Mouse (Mus musculus): ENCODE measurements at regions not wholly inside any gene's neighbourhood (a gene's known extent, or its start where the extent isn't known, plus 50 kb on each side); places are given as distances from the start of the nearest gene placed in this dataset.

DNA sequence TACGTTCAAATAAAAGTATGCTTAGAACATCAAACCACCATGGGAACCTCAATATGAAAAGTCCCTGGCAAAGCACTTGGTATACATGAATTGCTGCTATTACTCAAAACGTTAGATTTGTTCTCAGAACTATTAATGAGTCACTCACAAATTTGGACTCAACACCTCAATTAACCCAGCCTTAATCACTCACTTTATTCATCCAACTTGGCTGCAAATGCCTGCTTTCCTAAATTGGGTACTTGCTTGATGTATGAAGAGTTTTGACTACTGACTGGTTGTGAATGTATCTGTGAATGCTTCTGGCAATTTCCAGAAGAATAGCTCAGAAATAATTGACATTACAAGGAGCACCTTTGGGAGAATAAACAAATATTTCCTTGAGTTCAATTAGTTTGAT lies 308.6 kb downstream of the Arl4a start:
- DNase-seq (ENCODE audit: low spot score): no peak

DNA sequence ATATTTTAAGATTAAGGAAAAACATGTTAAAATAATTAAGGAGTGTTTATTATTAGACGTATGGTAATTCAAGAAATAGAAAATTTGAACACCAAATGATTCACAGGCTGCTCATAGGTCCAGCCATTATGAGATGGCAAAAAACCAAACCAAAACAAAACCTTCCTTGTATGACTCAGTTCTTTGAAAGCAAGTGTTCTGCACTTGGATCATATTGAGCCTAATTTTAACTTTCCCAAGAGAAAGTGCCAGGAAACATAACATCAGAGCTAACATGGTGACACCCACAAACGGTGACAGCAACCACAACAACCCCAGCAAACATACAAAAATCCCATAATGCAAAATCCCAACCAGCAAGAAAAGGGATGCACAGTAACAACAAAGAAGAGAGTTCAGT lies 313.7 kb downstream of the Arl4a start:
- DNase-seq (ENCODE audit: low spot score): no peak

DNA sequence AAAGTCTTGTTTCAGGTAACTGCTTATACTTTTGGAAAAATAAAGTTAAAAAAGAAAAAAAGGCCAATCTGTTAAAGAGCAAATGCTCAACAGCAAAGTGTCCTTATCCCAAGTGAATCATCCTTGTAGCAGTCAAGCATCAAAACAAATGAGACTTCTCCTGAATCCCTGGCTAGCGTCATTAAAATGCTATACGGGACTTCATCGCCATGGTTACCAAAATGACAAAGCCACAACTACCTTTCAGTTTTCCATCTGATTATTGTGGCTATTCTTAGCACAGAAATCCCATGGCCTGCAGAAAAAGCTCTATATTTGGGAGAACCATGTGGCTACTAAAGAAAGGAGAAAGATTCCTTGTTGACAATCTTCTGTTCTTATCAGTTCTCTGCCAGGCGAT lies 322.7 kb downstream of the Arl4a start:
- DNase-seq (ENCODE audit: low spot score): no peak

GRCm38 (mm10) chr12:39714169-39714794 lies 323.5 kb downstream of the Arl4a start:
- DNase-seq (ENCODE audit: low spot score): no peak

GRCm38 (mm10) chr12:39711807-39712206 lies 326.0 kb downstream of the Arl4a start:
- no peak for DNase-seq (ENCODE audit: low spot score)

GRCm38 (mm10) chr12:39709850-39710249 lies 328.0 kb downstream of the Arl4a start:
- DNase-seq (ENCODE audit: low spot score): no peak

GRCm38 (mm10) chr12:39697182-39697581 lies 340.6 kb downstream of the Arl4a start:
- DNase-seq (ENCODE audit: low spot score): no peak

GRCm38 (mm10) chr12:39695322-39695721 lies 342.5 kb downstream of the Arl4a start:
- no peak for DNase-seq (ENCODE audit: low spot score)

DNA sequence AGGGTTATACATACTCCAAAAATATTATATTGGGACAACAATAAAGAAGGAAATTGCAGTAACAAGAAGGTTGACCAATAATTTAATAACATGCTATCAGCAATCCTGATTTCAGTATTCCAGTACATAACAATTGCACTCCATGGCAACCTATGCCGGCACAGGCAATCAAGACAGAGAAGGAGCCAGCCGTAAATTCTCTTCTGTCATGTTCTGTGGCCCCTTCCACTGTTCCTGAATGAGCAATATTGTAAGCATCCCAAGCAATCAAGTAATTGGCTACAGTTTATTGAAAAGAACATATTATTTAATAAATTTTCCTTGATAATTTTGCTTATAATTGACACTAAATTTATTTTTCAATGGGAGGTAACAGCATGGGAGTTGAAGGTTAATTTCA lies 345.8 kb downstream of the Arl4a start:
- DNase-seq (ENCODE audit: low spot score): no peak

DNA sequence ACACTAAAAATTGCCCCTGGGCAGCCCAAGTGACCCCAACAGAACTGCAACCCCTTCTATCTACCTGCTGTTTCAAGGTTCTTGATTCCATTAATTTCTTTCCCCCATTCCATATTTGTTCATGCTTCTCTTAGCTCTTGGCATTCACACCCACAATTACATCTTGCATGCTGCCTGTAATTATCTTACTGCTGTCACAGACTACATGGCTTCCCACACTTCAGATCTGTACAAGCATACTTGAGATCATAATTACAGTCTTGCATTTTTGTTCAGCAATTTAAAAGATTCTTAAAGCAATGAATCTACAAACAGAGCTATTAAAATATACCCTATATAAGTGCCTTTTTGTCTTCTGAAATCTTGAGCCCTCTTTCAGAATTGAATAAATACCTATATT lies 352.4 kb downstream of the Arl4a start:
- DNase-seq (ENCODE audit: low spot score): no peak

GRCm38 (mm10) chr12:39682121-39682520 lies 355.7 kb downstream of the Arl4a start:
- DNase-seq (ENCODE audit: low spot score): no peak

GRCm38 (mm10) chr12:39675608-39676007 lies 362.2 kb downstream of the Arl4a start:
- no peak for DNase-seq (ENCODE audit: low spot score)

DNA sequence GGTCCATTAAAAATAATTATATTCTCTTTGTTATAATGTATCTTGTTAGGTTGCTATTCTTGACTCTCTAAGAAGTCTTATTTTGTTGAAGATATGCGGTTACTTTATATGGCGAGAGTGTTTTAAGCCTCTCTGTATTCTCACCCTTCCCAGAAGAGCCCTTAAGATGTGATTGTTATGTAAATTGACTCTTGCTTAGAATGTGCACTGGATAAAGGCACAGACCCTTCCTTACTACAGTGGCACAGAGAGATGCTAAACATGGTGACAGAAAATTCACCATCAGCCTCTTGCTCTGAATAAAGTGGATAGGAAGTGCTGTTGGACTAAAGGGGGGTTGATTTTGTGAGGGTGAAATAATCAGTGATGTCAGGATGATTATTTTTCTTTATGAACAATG lies 370.1 kb downstream of the Arl4a start:
- DNase-seq (ENCODE audit: low spot score): no peak

DNA sequence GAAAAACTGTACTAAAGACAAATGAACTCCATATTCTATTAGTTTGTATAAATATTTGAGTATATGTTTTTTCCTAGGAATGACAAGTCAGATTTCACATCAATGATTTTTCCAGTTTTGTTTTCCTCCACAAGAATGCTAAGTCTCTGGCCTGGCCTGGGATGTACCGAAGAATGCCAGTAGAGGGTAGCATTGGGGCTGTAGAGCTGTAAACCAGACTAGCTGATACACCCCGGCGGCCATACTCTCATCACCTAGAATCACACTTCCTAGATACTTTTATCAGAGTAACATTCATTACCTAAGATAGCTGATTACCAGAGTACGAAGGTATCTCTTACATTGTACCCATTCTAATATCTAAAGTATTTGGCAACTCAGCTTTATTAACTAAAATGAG lies 372.4 kb downstream of the Arl4a start:
- DNase-seq (ENCODE audit: low spot score): no peak

DNA sequence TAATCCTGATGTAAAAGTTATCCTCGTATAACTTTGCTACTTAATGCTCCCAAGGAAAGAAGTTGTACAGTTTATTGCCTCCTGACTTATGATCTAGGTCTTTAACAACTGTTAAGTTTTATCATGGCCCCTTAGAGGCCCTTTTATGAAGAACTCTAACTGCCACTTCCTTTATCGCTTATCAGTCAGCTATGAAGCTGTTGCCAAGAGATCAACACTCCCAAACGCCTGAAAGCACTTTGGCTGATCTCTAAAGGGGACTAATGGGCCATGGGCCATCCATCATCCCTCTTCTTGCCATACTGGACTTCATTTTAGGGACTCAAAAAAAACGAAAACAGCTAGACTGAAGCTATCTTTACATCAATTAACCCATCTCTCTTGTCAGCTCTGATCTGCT lies 377.4 kb downstream of the Arl4a start:
- DNase-seq (ENCODE audit: low spot score): no peak

DNA sequence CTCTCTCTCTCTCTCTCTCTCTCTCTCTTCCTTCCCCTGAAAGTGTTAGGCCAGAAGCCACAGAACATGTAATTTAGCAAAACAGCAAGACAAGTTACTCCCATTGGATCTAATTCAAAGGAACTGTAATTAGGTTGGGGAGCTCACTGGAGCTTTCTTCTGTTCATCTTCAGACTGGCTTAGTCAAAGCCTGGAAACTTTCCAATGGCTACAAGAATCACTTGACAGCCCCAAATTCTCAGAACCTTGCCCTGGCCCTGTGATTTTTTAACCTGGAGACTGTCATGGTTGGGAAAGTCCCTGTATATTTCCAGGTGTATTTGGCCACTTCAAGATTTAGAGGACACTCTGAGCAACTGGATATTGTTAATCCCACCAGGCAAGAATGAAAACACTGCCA lies 381.2 kb downstream of the Arl4a start:
- no peak for DNase-seq (ENCODE audit: low spot score)

DNA sequence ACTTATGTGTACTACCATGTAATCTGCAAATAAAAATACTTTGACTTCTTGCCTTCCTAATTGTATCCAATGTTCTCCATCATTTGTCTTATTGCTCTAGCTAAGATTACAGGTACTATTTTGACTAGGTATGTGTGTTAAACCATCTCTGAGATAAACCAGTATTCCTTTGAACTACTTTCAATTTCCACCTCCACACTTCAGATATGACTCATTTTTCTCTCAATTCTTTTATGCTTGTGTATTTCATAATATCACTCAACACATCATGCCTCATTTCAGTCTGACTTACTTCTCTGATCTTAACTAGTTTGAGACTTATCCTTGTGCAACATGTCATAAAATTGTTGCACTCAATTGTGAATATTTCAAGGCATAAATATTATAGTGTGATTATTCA lies 388.9 kb downstream of the Arl4a start:
- DNase-seq (ENCODE audit: low spot score): no peak

DNA sequence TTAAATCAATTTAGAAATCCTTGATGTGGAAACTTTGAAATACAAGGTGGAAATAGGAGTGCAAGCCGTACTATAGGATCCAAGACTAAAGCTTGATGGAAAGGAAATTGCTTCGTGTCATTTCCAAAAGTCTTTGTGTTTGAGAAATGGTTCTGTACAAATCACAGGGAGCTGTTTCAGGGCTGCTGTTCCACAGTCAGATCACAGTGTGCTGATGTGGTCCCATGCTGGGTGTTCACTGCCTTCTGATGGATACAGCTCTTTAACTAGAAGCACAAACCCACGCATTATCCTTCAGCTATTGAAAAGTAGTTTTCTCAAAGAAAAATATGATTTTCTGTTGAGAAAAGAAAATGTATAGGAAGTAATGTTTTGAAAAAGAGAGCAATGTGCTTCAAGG lies 391.3 kb downstream of the Arl4a start:
- no peak for DNase-seq (ENCODE audit: low spot score)

GRCm38 (mm10) chr12:39645581-39645980 lies 392.2 kb downstream of the Arl4a start:
- DNase-seq (ENCODE audit: low spot score): no peak

GRCm38 (mm10) chr12:39639246-39639645 lies 398.6 kb downstream of the Arl4a start:
- DNase-seq (ENCODE audit: low spot score): no peak

GRCm38 (mm10) chr12:39634337-39634736 lies 403.5 kb downstream of the Arl4a start:
- no peak for DNase-seq (ENCODE audit: low spot score)

DNA sequence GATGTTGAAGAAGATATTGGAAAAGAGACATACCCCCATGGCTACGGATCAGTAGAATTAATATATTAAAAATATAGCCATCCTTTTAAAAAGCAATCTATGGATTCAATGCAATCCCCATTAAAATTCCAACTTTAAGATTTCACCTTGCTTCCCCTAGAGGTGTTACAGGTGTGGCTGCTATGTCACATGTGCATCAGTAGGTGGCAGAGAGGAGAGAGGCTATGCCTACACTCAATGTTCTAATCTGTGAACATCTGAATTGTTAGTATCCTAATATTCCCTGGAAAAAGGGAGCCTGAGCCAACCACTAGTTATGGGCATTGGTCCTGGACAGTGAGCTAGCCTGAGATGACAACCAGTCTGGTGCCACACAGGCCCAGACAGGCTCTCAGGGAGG lies 416.6 kb downstream of the Arl4a start:
- DNase-seq (ENCODE audit: low spot score): no peak

- no peak for DNase-seq (ENCODE audit: low spot score)
Measured at GRCm38 (mm10) chr12:39605289-39605688, 432.5 kb downstream of the Arl4a start.

DNA sequence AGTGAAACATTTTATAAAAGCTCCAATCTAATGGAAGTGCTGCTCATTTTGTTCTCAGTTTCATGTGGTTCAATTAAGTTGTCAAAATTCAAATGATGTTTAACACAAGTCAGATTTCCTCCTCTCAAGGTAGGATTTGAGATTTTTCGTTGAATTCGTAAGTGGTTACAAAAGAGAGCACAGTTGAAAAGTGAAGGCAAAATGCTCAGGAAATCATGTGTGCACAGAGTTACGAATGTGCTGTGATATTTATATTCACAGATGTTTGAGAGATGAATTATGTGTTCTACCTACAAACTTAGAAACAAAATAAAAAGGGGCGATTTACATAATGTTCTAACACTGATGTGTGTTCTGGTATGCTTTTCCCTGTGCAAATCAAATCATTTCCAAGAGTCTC lies 433.1 kb downstream of the Arl4a start:
- no peak for DNase-seq (ENCODE audit: low spot score)

DNA sequence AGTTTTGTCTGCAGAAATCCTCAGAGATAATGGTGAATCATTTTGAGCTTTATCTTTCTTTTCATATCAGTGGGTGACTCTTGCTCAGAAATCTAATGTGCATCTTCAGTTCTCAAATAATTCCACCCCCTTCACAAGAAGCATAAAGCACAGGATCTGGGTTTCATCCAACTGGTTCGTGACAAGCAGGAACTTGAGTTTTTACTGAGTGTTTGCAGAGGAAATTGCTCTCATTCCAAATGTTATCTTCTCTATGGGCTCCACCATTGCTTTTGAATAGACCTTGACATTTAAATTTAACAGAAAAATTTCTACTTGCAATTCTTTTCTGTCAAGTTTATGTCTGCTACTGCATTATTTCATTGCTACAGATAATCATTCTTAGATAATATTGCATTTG lies 443.1 kb downstream of the Arl4a start:
- DNase-seq (ENCODE audit: low spot score): no peak

Data from ovary, adult 18-20 months (tissue).